Mouse (Mus musculus): ENCODE results near the gene 4933428G20Rik. TPM values are rescaled to one million over a fixed set of nuclear protein-coding genes. Genes with fewer than 3 reads are reported as not detected.

Gene 4933428G20Rik
- total and polyA plus RNA-seq, 3 experiments, result not detected

DNA sequence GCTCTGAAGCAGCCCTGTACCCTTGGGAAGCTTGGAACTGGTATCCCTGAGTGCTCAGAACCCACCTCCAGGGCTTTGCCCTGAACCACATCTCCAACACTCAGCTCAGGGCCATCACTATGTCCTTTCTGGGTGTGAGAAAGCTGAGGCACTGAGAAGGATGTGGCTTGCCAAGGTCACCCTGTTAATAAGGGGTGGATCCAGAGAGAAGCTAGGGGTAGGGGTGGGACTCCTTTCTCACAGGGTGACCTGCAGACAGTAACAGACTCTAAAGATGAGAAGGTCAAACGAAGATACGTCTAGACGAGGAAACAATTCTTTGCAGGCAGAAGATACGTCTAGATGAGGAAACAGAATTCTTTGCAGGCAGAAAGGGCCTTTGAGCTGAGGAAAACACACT lies 2.7 kb upstream of the 4933428G20Rik start:
- peaks cover 31% of the 10 kb centered on the region for H3K36me3 ChIP-seq (replicated peaks)
- H3K4me3 ChIP-seq (ENCODE audit: low read depth, low read length), result no peak overlapping the region
- no peaks in the 10 kb centered on the region for H3K4me1 ChIP-seq (ENCODE audit: insufficient read depth, low read depth, low read length)
- TF ChIP-seq TAL1 (conservative IDR thresholded peaks at IDR 0.05; ENCODE audit: low read depth, low read length), result no peak
- no peak for TF ChIP-seq CTCF (IDR thresholded peaks at IDR 0.05; ENCODE audit: low read depth, low read length)
- no peak for TF ChIP-seq GATA1 (IDR thresholded peaks at IDR 0.05; ENCODE audit: borderline replicate concordance, low read length)
- no peak for TF ChIP-seq POLR2AphosphoS5 (IDR thresholded peaks at IDR 0.05; ENCODE audit: insufficient replicate concordance, low read depth, low read length)
- TF ChIP-seq GATA2 (IDR thresholded peaks at IDR 0.05; ENCODE audit: borderline replicate concordance, low read depth, low read length), result no peak
- ATAC-seq (ENCODE audit: extremely low read depth, insufficient number of reproducible peaks, low FRiP score, poor library complexity, severe bottlenecking) (no peak), DNase-seq (ENCODE audit: low spot score) (no peak)
- peaks cover 7% of the 10 kb centered on the region; the same call in 1 of the 2 replicates for H3K27me3 ChIP-seq (ENCODE audit: insufficient read depth, low read length)
- peaks cover 10% of the 10 kb centered on the region for H3K9me3 ChIP-seq (replicated peaks)

GRCm38 (mm10) chr11:97502383-97502782 lies 2.2 kb upstream of the 4933428G20Rik start:
- Histone ChIP-seq H3K9me3 (replicated peaks) (peaks cover 10% of the 10 kb centered on the region), H3K36me3 (replicated peaks) (peaks cover 36% of the 10 kb centered on the region), H3K4me3 (ENCODE audit: low read depth, low read length) (no peak overlapping the region), H3K27me3 (ENCODE audit: insufficient read depth, low read length) (peaks cover 4% of the 10 kb centered on the region; the same call in 1 of the 2 replicates), H3K4me1 (ENCODE audit: insufficient read depth, low read depth, low read length) (no peaks in the 10 kb centered on the region)
- ATAC-seq (ENCODE audit: extremely low read depth, insufficient number of reproducible peaks, low FRiP score, poor library complexity, severe bottlenecking) (no peak), DNase-seq (ENCODE audit: low spot score) (no peak)
- TF ChIP-seq POLR2AphosphoS5 (IDR thresholded peaks at IDR 0.05; ENCODE audit: insufficient replicate concordance, low read depth, low read length) (no peak), GATA2 (IDR thresholded peaks at IDR 0.05; ENCODE audit: borderline replicate concordance, low read depth, low read length) (no peak), CTCF (IDR thresholded peaks at IDR 0.05; ENCODE audit: low read depth, low read length) (no peak), TAL1 (conservative IDR thresholded peaks at IDR 0.05; ENCODE audit: low read depth, low read length) (no peak), GATA1 (IDR thresholded peaks at IDR 0.05; ENCODE audit: borderline replicate concordance, low read length) (no peak)

GRCm38 (mm10) chr11:97500720-97501448 lies 744 bp upstream of the 4933428G20Rik start:
- Histone ChIP-seq H3K4me1 (ENCODE audit: insufficient read depth, low read depth, low read length) (no peaks in the 10 kb centered on the region), H3K4me3 (ENCODE audit: low read depth, low read length) (no peak overlapping the region), H3K9me3 (replicated peaks) (peaks cover 10% of the 10 kb centered on the region), H3K36me3 (replicated peaks) (peaks cover 45% of the 10 kb centered on the region), H3K27me3 (ENCODE audit: insufficient read depth, low read length) (no peaks in the 10 kb centered on the region; the same call in 1 of the 2 replicates)
- ATAC-seq (ENCODE audit: extremely low read depth, insufficient number of reproducible peaks, low FRiP score, poor library complexity, severe bottlenecking), result no peak
- DNase-seq (ENCODE audit: low spot score), result no peak
- no peak for TF ChIP-seq GATA2 (IDR thresholded peaks at IDR 0.05; ENCODE audit: borderline replicate concordance, low read depth, low read length)
- no peak for TF ChIP-seq GATA1 (IDR thresholded peaks at IDR 0.05; ENCODE audit: borderline replicate concordance, low read length)
- no peak for TF ChIP-seq CTCF (IDR thresholded peaks at IDR 0.05; ENCODE audit: low read depth, low read length)
- no peak for TF ChIP-seq TAL1 (conservative IDR thresholded peaks at IDR 0.05; ENCODE audit: low read depth, low read length)
- no peak for TF ChIP-seq POLR2AphosphoS5 (IDR thresholded peaks at IDR 0.05; ENCODE audit: insufficient replicate concordance, low read depth, low read length)

DNA sequence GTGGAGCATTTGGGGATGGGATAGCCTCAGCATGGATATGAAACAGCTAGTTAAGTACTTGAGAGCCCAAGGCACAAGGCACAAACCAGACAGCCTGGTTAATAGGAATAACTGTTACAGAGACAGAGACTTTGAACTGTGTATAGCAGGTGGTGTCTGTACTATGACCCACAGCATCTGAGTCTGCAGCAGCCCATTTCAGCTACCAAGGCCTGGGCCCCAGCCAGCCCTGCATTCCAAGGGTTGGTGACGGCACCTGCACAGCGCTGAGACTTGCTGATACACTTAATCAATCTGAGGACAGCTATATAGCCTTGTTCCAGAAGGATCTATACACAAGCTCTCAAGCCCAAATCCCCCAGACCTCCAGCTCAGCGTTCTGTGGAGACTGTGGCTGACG lies 2.6 kb downstream of the 4933428G20Rik start:
- Histone ChIP-seq H3K36me3 (replicated peaks) (peaks cover 57% of the 10 kb centered on the region), H3K4me3 (ENCODE audit: low read depth, low read length) (no peak overlapping the region), H3K27me3 (ENCODE audit: insufficient read depth, low read length) (no peaks in the 10 kb centered on the region; the same call in 1 of the 2 replicates), H3K4me1 (ENCODE audit: insufficient read depth, low read depth, low read length) (no peaks in the 10 kb centered on the region), H3K9me3 (replicated peaks) (peaks cover 10% of the 10 kb centered on the region)
- ATAC-seq (ENCODE audit: extremely low read depth, insufficient number of reproducible peaks, low FRiP score, poor library complexity, severe bottlenecking), result no peak
- DNase-seq (ENCODE audit: low spot score), result no peak
- no peak for TF ChIP-seq TAL1 (conservative IDR thresholded peaks at IDR 0.05; ENCODE audit: low read depth, low read length)
- no peak for TF ChIP-seq CTCF (IDR thresholded peaks at IDR 0.05; ENCODE audit: low read depth, low read length)
- TF ChIP-seq POLR2AphosphoS5 (IDR thresholded peaks at IDR 0.05; ENCODE audit: insufficient replicate concordance, low read depth, low read length), result no peak
- TF ChIP-seq GATA2 (IDR thresholded peaks at IDR 0.05; ENCODE audit: borderline replicate concordance, low read depth, low read length), result no peak
- no peak for TF ChIP-seq GATA1 (IDR thresholded peaks at IDR 0.05; ENCODE audit: borderline replicate concordance, low read length)

DNA sequence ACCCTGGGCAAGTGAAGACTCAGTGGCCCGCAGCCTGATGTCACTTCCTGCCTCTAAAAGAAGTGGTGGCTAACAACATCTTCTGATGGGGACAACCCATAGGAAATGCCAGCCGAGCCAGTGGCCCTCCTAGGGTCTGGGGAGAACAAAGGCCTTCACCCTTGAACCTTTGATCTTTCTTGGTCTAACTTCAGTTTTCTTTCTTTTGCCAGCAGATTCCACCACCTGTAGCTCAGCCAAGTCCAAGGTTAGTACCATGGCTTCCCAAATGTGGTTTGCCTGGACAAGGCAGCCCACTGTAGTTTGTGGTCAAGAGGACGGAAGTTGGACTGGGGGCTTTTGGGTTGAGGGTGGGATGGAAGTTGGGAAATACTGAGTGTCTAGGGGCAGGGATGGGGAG lies 7.3 kb downstream of the 4933428G20Rik start:
- no peak for ATAC-seq (ENCODE audit: extremely low read depth, insufficient number of reproducible peaks, low FRiP score, poor library complexity, severe bottlenecking)

GRCm38 (mm10) chr11:97491640-97492039 lies 8.5 kb downstream of the 4933428G20Rik start:
- H3K4me3 ChIP-seq (ENCODE audit: low read depth, low read length), result no peak overlapping the region
- H3K36me3 ChIP-seq (replicated peaks), result peaks cover 68% of the 10 kb centered on the region
- DNase-seq (ENCODE audit: low spot score) (no peak), ATAC-seq (ENCODE audit: extremely low read depth, insufficient number of reproducible peaks, low FRiP score, poor library complexity, severe bottlenecking) (no peak)
- TF ChIP-seq POLR2AphosphoS5 (IDR thresholded peaks at IDR 0.05; ENCODE audit: insufficient replicate concordance, low read depth, low read length) (no peak), GATA2 (IDR thresholded peaks at IDR 0.05; ENCODE audit: borderline replicate concordance, low read depth, low read length) (no peak), CTCF (IDR thresholded peaks at IDR 0.05; ENCODE audit: low read depth, low read length) (no peak), TAL1 (conservative IDR thresholded peaks at IDR 0.05; ENCODE audit: low read depth, low read length) (no peak), GATA1 (IDR thresholded peaks at IDR 0.05; ENCODE audit: borderline replicate concordance, low read length) (no peak)
- H3K27me3 ChIP-seq (ENCODE audit: insufficient read depth, low read length), result no peaks in the 10 kb centered on the region
- H3K4me1 ChIP-seq (ENCODE audit: insufficient read depth, low read depth, low read length), result peaks cover 8% of the 10 kb centered on the region
- no peaks in the 10 kb centered on the region for H3K9me3 ChIP-seq (replicated peaks)

More for the DNA sequence above, 7.3 kb downstream of the 4933428G20Rik start:
- Histone ChIP-seq H3K4me3 (ENCODE audit: low read depth, low read length) (no peak overlapping the region), H3K4me1 (ENCODE audit: insufficient read depth, low read depth, low read length) (peaks cover 8% of the 10 kb centered on the region), H3K27me3 (ENCODE audit: insufficient read depth, low read length) (no peaks in the 10 kb centered on the region), H3K9me3 (replicated peaks) (no peaks in the 10 kb centered on the region), H3K36me3 (replicated peaks) (peaks cover 65% of the 10 kb centered on the region)
- DNase-seq (ENCODE audit: low spot score), result no peak
- no peak for TF ChIP-seq GATA1 (IDR thresholded peaks at IDR 0.05; ENCODE audit: borderline replicate concordance, low read length)
- no peak for TF ChIP-seq TAL1 (conservative IDR thresholded peaks at IDR 0.05; ENCODE audit: low read depth, low read length)
- TF ChIP-seq CTCF (IDR thresholded peaks at IDR 0.05; ENCODE audit: low read depth, low read length), result no peak
- no peak for TF ChIP-seq POLR2AphosphoS5 (IDR thresholded peaks at IDR 0.05; ENCODE audit: insufficient replicate concordance, low read depth, low read length)
- no peak for TF ChIP-seq GATA2 (IDR thresholded peaks at IDR 0.05; ENCODE audit: borderline replicate concordance, low read depth, low read length)
